Comparison of ENCODE assay signal across 8 mouse cellular contexts in genomic region chr5:136564613-136565299, GRCm38 (mm10). TPM values are rescaled to one million over a fixed set of nuclear protein-coding genes. Genes with fewer than 3 reads are reported as not detected.
DNase-seq lines count a peak whose midpoint lies in the region; ATAC-seq and TF ChIP-seq lines count a peak whose summit lies in the region.

No protein-coding gene starts in this region.

- no peak for ATAC-seq in hindbrain, embryonic 16.5 days
- no peak for ATAC-seq in midbrain, embryonic 15.5 days (replicated peaks)

- TF ChIP-seq CTCF in kidney, adult 2 months (conservative IDR thresholded peaks at IDR 0.05; ENCODE audit: insufficient read depth, insufficient read length, low read depth, low read length) = no peak

- TF ChIP-seq POLR2A in kidney, adult 2 months (IDR thresholded peaks at IDR 0.05; ENCODE audit: low read depth, low read length) = no peak

- peak overlapping the region; percentile 98 for H3K27ac ChIP-seq in kidney, adult 2 months (ENCODE audit: insufficient read depth, low read depth, low read length)
- no peak overlapping the region for H3K27ac ChIP-seq in brown adipose tissue, adult 24 weeks (replicated peaks; ENCODE audit: low read depth, low read length)
- no peak overlapping the region for H3K27ac ChIP-seq in hindbrain, embryonic 16.5 days (ENCODE audit: low read depth, low read length)
- peak overlapping the region; percentile 97; the same call in 1 of the 2 replicates for H3K27ac ChIP-seq in midbrain, embryonic 15.5 days

- peak overlapping the region; percentile 100 for H3K4me3 ChIP-seq in kidney, adult 2 months (ENCODE audit: insufficient read depth, low read depth, low read length)
- H3K4me3 ChIP-seq in brown adipose tissue, adult 24 weeks (ENCODE audit: insufficient read depth, low read depth, low read length) = peak overlapping the region; percentile 97
- peak overlapping the region; percentile 96 for H3K4me3 ChIP-seq in hindbrain, embryonic 16.5 days (ENCODE audit: low read length)
- peak overlapping the region; percentile 99 for H3K4me3 ChIP-seq in midbrain, embryonic 15.5 days

- WGBS in kidney, adult 2 months = 38% methylated on average over 11 of the region's 11 CpGs
- WGBS in hindbrain, embryonic 16.5 days = 31% methylated on average over 11 of the region's 11 CpGs
- 32% methylated on average over 11 of the region's 11 CpGs for WGBS in midbrain, embryonic 15.5 days

- peak; percentile 81 for DNase-seq in kidney, adult 2 months
- no peak for DNase-seq in kidney, adult 11 months
- DNase-seq in adrenal gland, adult 8-10 months = no peak
- DNase-seq in urinary bladder, postnatal 36 days (ENCODE audit: low spot score in 2 of 2) = no peak
- no peak for DNase-seq in ovary, postnatal 10 days (ENCODE audit: low spot score)

- peaks cover 22% of the 10 kb centered on the region for H3K4me1 ChIP-seq in kidney, adult 2 months (ENCODE audit: control insufficient read depth, insufficient read depth, low read length)
- peaks cover 2% of the 10 kb centered on the region for H3K4me1 ChIP-seq in brown adipose tissue, adult 24 weeks (ENCODE audit: control insufficient read depth, insufficient read depth, insufficient read length, low read length)
- peaks cover 29% of the 10 kb centered on the region for H3K4me1 ChIP-seq in hindbrain, embryonic 16.5 days (ENCODE audit: control insufficient read depth, insufficient read depth, low read depth, low read length)
- H3K4me1 ChIP-seq in midbrain, embryonic 15.5 days = peaks cover 41% of the 10 kb centered on the region

- peak overlapping the region; percentile 95; the same call in 1 of the 2 replicates for H3K9ac ChIP-seq in hindbrain, embryonic 16.5 days (ENCODE audit: low read depth, low read length)
- H3K9ac ChIP-seq in midbrain, embryonic 15.5 days = peak overlapping the region; percentile 97

- H3K9me3 ChIP-seq in hindbrain, embryonic 16.5 days (ENCODE audit: control insufficient read depth, low read length) = no peaks in the 10 kb centered on the region
- H3K9me3 ChIP-seq in midbrain, embryonic 15.5 days = no peaks in the 10 kb centered on the region

- no peaks in the 10 kb centered on the region for H3K27me3 ChIP-seq in kidney, adult 2 months (replicated peaks; ENCODE audit: control insufficient read depth, insufficient read depth, low read length)
- no peaks in the 10 kb centered on the region; the same call in 1 of the 2 replicates for H3K27me3 ChIP-seq in hindbrain, embryonic 16.5 days (replicated peaks; ENCODE audit: control insufficient read depth, insufficient read depth, low read length)
- H3K27me3 ChIP-seq in midbrain, embryonic 15.5 days (replicated peaks) = peaks cover 15% of the 10 kb centered on the region

- H3K4me2 ChIP-seq in hindbrain, embryonic 16.5 days (ENCODE audit: low read length) = peak overlapping the region; percentile 96
- peak overlapping the region; percentile 99 for H3K4me2 ChIP-seq in midbrain, embryonic 15.5 days

- H3K36me3 ChIP-seq in kidney, adult 2 months (ENCODE audit: control insufficient read depth, insufficient read depth, low read length) = no peaks in the 10 kb centered on the region
- H3K36me3 ChIP-seq in hindbrain, embryonic 16.5 days (ENCODE audit: control insufficient read depth, insufficient read depth, low read length) = no peaks in the 10 kb centered on the region
- no peaks in the 10 kb centered on the region for H3K36me3 ChIP-seq in midbrain, embryonic 15.5 days (replicated peaks)

RNA-seq across cellular contexts. Expression of gene Cux1, which starts 2.5 kb away (rescaled TPM):
- 126 and 136 TPM in 2 replicates for polyA plus RNA-seq in kidney, adult 2 months (2012; rRNA removed)
- polyA plus RNA-seq in brown adipose tissue, adult 24 weeks (2012; ENCODE audit: insufficient read depth, insufficient read length, missing spikeins) = 31.0 and 45.7 TPM in 2 replicates
- polyA plus RNA-seq in hindbrain, embryonic 16.5 days (2015; fragmentation: Nextera tagmentation; extraction: Ambion mirVana) = 100 and 103 TPM in 2 replicates
- 114 and 121 TPM in 2 replicates for polyA plus RNA-seq in midbrain, embryonic 15.5 days (2015; fragmentation: Nextera tagmentation; extraction: Ambion mirVana)
- total RNA-seq in adrenal gland, adult 8-10 months (2022) = 100 to 1,000 TPM in 2 of 4 experiments, 10 to 100 TPM in 2; 88.2 to 135 (median 105) TPM

Comparison
In these comparisons a context has a peak if more than half of its experiments do, and no peak if none do; other contexts are left out.
1. H3K27ac ChIP-seq: peak in kidney, adult 2 months (single experiment) and midbrain, embryonic 15.5 days (single experiment); none in brown adipose tissue, adult 24 weeks (single experiment) and hindbrain, embryonic 16.5 days (single experiment).
2. Peak in every context shown above with its lines, with median percentiles within 50 percentile points of each other: H3K4me3 ChIP-seq.